Mouse (Mus musculus) layer of hippocampus, adult 18-20 months (tissue): ENCODE results near the gene Ppp1r13b. TPM values are rescaled to one million over a fixed set of nuclear protein-coding genes. Genes with fewer than 3 reads are reported as not detected.

Source experiments
- DNase-seq, 2 experiments: peaks; one replicate each; pipeline ENCODE4 v3.0.0; 2022; ENCODE audit warnings: low spot score in 2 of 2
- total RNA-seq, 2 experiments: library from RNA; stranded (reverse); gene quantifications; 2 replicates each; pipeline ENCODE4 v1.2.3; 2021

The Ppp1r13b gene
- total RNA-seq, 2 experiments from 2014 or later, result 92.7 to 98.4 TPM

GRCm38 (mm10) chr12:111920046-111920445 lies 12.1 kb upstream of the Ppp1r13b start:
- peak; percentile 76 to 92 for DNase-seq

DNA sequence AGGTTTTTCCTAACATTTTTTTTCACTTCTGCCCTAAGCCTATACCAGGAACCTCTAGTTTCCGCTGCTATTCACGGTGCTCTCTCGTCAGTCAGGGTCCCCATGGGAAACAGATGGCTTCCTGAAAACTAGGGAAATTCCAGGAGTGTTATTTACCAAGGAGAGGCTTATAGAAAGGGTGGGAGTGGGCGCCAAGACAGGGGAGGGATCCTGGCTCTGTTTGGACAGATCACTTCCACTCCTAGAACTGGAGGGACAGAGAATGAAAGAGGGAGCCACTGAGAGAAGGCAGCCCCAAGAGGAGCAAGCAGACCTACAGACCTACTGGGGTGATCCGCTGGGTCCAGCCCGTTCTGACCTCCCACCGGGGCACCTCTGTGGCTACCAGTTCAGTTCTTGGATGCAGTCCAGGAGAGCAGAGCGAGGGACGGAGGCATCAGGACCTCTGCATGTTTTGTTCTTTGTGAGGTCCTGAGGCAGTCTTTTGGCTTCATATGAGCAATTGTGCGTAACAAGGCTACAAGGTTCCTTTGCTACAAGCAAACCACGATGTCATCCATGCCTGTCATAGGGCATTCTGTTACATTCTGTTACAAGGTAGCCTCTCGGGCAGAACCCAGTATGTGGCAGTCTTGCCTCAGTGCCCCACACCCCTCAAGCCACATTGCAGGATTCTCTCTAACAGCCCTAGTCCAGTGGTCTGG lies 8.8 kb upstream of the Ppp1r13b start:
- no peak for DNase-seq

DNA sequence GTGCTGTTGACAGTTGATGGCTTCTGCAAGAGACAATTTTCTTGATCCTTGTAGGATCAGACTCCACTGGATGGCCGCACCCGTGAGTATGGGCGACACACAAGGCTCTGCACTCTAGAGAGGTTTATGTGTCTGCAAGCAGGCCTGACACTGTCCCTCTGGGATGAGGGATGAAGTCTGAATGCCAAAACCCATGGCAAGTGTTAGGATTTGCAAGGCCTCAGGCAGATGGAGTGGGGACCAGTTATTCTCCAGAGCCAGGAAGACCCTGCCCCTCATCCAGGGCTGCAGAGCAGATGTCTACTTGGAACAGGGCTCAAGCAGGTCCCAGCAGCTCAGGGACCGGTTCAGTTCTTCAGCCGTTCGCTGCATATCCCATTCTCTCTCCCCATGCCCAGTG lies 7.9 kb upstream of the Ppp1r13b start:
- no peak for DNase-seq

DNA sequence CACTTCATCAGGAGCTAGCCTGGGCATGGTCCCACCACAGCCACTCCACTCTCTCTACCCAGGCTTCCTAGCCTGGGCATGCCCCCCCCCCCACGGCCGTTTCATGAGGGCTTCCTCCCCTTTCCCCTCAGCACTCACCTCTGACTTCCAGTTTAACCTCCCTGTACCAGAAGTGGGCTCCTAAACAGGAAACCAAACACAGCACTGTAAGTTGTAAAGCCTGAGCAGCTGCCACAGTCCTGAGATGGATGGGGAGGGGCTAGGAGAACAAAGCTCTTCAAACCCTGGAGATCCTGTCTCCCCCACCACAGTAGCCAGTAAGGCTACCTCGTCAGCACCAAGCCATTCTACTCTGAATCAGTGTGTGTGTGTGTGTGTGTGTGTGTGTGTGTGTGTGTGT lies 6.1 kb upstream of the Ppp1r13b start:
- no peak for DNase-seq

DNA sequence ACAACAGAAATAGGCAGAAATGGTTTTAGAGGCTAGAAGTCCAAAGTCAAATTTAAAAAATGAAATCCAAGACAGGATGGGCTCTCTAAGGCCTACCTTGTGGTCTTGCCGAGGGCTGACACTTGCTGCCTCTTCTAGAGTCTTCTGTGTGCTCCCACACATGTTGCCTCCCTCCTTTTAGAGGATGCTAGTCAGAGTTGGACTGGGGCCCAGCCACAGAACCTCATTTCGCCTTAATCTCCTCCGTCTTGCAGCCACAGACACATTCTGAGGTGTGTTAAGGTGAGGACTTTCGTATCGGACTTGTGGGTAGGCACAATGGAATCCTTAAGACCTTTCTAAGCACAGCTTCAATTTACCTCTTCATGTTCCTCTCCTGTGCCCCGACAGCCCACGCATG lies 4.9 kb upstream of the Ppp1r13b start:
- DNase-seq, result no peak

DNA sequence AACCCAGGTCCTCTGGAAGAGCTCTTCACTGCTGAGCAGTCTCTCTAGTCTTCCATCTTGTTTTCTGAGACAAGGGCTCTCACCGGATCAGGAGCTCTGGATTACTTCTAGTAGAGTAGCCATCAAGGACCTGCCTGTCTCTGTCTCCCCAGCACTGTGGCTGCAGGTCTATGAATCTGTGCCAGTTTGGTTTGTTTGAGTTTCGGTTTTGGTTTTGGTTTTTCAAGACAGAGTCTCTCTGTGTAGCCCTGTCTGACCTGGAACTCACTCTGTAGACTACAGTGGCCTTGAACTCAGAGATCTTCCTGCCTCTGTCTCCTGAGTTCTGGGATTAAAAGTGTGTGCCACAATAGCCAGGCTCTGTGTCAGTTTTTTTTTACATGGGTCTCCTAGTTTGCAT lies 3.9 kb upstream of the Ppp1r13b start:
- DNase-seq, result no peak

DNA sequence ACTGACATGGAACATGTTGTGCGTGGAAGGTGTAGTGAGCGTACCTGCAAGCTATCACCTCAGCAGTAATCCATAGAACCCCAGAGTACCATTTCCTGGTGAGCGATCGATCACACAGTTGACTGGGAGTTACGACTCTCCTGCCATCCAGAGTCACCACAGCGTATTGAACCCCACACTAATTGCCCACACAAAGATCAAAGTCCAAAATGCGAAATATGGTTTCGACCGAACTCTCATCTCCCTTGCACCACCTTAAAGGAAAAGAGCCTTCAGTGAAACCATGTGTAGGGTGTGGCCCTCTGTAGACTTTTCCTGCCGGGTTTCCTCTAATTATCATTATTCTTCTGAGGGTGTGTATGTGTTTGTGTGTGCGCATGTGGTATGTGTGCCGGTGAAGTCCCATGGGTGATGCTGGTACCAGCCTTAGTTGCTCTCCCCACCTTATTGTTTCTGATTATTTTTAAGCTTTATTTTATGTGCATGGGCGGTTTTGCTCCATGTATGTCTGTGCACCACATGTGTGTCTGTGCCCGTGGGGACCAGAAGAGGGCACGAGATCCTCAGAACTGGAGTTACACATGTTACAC lies 3.4 kb upstream of the Ppp1r13b start:
- no peak for DNase-seq

- no peak for DNase-seq
Measured at GRCm38 (mm10) chr12:111908997-111909550, 1.2 kb upstream of the Ppp1r13b start.

- DNase-seq, result peak in 1 of 2 experiments; percentile 52
Measured at GRCm38 (mm10) chr12:111907421-111907891, 454 bp downstream of the Ppp1r13b start.

DNA sequence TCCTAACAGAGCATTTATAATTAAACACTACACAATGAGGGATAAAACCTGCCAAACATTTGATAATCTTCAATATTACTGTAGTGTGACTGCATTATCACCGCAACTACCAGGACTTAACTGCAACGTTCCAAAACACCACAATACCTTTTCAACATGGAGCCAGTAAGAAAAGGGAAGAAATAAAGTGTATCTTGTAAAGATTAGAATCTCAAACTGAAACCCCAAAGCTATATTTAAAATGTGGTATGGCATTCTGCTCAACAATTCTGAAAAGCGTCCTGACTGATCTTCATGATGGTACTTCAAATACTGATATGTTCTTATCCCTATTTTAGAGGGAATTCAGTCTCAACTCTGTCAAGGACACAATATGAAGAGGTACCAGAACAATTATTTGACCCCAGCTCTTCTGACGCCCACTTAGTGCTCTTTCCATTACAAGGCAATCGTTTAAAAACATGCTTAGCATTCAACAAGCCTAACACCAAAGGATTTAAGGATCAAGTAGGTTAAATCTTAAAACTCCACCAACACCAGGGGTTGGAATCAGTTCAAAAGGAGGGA lies 1.5 kb downstream of the Ppp1r13b start:
- no peak for DNase-seq

DNA sequence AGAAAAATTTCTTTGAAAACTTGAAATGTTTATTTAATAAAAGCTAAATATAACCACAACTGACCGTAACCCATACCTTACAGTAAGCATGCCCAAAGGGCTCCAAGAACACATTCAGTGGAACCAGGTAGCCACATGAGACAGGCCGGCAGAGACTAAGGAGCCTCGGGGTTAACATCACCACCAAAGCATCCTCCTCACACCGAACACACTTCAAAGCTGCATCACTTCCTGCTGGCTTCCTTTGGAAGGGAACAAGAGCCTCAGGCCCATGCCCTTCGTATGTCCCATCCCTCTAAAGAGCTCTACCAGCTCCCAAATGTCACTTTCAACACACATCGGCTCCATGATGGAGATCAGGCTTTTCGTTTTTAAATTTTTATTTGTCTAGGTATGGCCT lies 5.4 kb downstream of the Ppp1r13b start:
- no peak for DNase-seq

GRCm38 (mm10) chr12:111901105-111901875 lies 6.6 kb downstream of the Ppp1r13b start:
- DNase-seq, result peak; percentile 75 to 88

DNA sequence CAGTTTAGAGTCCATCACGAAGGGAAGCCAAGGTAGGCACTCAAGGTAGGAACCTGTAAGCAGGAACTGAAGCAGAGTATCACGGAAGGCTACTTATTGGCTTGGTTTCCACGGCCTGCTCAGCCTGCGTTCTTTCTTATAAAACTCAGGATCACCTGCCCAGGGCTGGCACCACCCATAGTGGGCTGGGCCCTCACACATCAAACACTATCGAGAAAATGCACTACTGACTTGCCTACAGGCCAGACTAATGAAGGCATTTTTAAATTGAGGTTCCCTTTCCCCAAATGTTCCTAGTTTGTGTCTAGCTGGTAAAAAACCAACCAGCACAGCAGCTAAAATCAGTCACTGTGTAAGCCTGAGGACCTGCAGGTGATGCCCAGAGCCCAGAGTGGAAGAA lies 8.3 kb downstream of the Ppp1r13b start:
- no peak for DNase-seq

DNA sequence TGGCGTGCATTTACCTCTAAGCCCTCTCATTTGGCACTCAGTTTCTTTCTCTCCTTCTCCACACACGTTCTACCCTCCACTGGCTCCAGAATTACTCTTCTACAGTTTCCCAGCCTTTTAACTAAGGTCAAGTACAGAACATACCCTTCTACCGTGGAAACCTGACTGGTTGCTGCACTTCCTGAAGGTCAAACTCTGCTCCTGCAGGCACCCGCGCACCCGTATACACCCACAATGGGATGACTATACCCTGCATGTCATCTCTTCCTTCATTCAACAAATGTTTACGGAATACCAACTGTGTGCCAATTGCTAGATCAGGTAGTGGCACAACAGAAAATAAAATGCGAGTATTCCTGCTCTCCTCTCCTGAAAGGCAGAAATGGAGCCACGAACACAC lies 9.2 kb downstream of the Ppp1r13b start:
- DNase-seq, result no peak

GRCm38 (mm10) chr12:111896908-111897661 lies 10.8 kb downstream of the Ppp1r13b start:
- DNase-seq, result no peak

GRCm38 (mm10) chr12:111894082-111894481 lies 13.8 kb downstream of the Ppp1r13b start:
- DNase-seq, result no peak

GRCm38 (mm10) chr12:111892981-111893380 lies 14.9 kb downstream of the Ppp1r13b start:
- DNase-seq, result no peak

- no peak for DNase-seq
Measured at GRCm38 (mm10) chr12:111891800-111892199, 16.1 kb downstream of the Ppp1r13b start.

DNA sequence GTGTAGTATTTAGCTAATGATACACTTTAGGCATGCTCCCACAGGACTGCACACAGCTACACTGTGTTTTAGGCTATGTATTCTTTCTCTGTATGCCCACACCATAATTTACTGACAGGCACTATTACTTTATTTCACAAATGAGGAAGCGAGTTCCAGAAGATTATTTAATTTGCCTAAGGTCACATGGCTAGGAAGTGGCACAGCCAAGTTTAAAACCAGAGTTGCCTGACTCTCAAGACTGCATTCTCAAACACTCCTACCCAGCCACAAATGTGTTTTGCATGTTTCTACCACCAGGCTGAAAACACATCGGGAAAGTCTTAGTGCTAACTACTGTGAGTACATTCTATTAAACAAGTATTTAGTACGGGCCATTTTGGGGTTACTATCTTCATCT lies 18.7 kb downstream of the Ppp1r13b start:
- no peak for DNase-seq

DNA sequence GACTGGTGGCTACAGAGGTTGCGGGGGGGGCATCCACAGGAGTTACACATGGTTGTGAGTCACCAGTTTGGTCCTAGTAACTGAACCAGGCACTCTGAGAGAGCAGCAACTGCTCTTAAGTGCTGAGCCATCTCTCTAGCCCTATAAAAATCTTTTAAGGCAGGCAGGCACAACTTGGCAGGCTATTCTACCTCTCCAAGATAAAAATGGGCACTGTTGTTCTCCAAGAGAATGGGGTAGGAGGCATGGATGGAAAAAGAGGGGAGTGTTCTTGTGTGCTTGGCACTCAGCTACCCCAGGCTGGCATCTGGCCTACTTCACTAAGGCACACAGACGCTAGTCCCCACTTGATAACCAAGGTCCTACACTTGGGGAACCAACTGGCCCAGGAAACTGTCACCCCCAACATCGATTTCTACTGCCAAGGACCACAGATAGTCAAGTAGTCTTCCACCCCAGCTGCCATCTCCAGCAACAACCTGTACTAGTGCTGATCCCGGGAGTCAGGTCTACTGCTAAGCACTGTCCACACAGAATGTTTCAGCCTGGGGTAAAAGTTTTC lies 19.5 kb downstream of the Ppp1r13b start:
- no peak for DNase-seq

GRCm38 (mm10) chr12:111887005-111887404 lies 20.9 kb downstream of the Ppp1r13b start:
- no peak for DNase-seq
